Mouse (Mus musculus): Measurements from ENCODE around the gene Klhdc7a. TPM values are rescaled to one million over a fixed set of nuclear protein-coding genes. Genes with fewer than 3 reads are reported as not detected.

The Klhdc7a gene
- polyA plus RNA-seq, 1 experiment from 2014 or later: 0.47 TPM

DNA sequence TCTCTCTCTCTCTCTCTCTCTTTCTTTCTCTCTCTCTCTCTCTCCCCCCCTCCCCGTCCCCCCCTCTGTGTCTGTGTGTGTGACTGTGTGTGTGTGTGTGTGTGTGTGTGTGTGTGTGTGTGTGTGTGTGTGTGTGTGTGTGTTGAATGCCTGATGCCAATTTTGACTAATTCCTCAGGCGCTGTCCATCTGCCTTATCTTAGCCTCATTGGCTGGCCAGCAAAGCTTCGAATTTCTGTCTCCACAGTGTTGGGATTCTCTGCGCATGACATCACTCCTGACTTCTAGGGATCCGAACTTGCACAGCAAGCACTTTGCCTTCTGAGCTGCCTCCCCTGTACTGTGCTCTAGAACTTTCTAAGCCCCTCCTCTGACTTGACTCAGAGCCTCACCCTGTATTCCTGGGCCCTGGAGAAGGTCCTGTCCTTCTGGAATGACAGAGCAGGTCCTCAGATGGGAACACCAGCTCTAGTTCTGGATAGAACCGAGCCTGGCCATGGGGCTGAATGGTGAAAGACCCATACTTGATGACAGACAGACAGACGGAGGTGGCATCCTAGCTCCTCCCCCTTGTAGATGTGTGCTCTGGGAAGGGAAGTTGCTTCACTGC, 16.8 kb downstream of the Klhdc7a start:
- Histone ChIP-seq H3K4me1 (replicated peaks) (peaks cover 25% of the 10 kb centered on the region), H3K4me3 (peak overlapping the region; percentile 45; the same call in 1 of the 2 replicates), H3K9me3 (no peaks in the 10 kb centered on the region), H3K36me3 (no peaks in the 10 kb centered on the region), H3K27ac (no peak overlapping the region; the same call in 1 of the 2 replicates), H3K27me3 (ENCODE audit: insufficient read depth, poor library complexity, severe bottlenecking) (peaks cover 7% of the 10 kb centered on the region)
- DNase-seq (ENCODE audit: low spot score): no peak
- WGBS: 68% methylated on average over 6 of the region's 7 CpGs

DNA sequence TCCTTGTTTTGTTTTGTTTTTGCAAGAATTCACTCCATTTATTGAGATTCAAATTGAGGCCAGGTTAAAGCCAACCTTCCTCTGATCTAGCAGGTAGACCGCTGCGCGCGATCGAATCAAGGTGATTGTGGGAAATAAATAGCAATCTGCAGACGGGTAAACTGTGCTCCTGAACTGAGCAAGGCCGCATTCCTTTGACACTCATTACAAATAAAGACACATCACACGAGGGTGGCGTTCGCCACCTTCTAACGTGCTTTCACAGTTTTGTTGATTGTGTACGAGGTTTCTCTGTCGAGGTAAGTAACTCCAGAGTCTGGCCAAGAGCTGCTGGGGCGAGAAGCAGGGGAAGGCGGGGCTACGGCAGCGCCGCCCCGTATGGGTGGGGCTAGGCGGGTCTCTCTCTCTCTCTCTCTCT, 17.4 kb downstream of the Klhdc7a start:
- peak; percentile 46 for DNase-seq (ENCODE audit: low spot score)
- peak overlapping the region; percentile 45 for H3K4me3 ChIP-seq
- H3K36me3 ChIP-seq: no peaks in the 10 kb centered on the region
- no peaks in the 10 kb centered on the region for H3K9me3 ChIP-seq
- peak overlapping the region; percentile 20; the same call in 1 of the 2 replicates for H3K27ac ChIP-seq
- peaks cover 25% of the 10 kb centered on the region for H3K4me1 ChIP-seq (replicated peaks)
- 2% methylated on average over 20 of the region's 20 CpGs for WGBS
- peaks cover 7% of the 10 kb centered on the region for H3K27me3 ChIP-seq (ENCODE audit: insufficient read depth, poor library complexity, severe bottlenecking)

DNA sequence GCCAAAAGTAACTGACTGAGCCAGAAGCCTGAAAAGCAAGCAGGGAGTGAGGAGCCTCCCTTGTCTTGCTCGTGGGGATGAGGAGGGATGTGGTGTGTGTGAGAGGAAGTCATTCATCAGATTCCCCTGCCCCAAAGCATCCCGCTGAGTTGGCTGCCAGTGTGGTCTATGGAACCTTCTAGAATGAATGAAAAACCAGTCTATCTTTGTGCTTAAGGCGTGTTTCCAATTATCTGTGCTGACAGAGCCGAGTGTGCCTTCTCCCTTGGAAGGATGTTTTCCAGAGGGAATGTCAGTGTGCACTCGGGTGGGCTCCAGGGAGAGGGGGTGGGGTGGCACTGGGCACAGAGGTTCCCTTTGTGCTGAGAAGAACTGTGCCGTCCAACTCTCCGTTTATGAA, 19.2 kb downstream of the Klhdc7a start:
- H3K4me1 ChIP-seq (replicated peaks): peaks cover 25% of the 10 kb centered on the region
- WGBS: 15% methylated on average over 7 of the region's 7 CpGs
- no peaks in the 10 kb centered on the region for H3K9me3 ChIP-seq
- no peaks in the 10 kb centered on the region for H3K36me3 ChIP-seq
- H3K27me3 ChIP-seq (ENCODE audit: insufficient read depth, poor library complexity, severe bottlenecking): peaks cover 7% of the 10 kb centered on the region
- no peak overlapping the region for H3K27ac ChIP-seq
- H3K4me3 ChIP-seq: no peak overlapping the region
- peak; percentile 20 for DNase-seq (ENCODE audit: low spot score)

DNA sequence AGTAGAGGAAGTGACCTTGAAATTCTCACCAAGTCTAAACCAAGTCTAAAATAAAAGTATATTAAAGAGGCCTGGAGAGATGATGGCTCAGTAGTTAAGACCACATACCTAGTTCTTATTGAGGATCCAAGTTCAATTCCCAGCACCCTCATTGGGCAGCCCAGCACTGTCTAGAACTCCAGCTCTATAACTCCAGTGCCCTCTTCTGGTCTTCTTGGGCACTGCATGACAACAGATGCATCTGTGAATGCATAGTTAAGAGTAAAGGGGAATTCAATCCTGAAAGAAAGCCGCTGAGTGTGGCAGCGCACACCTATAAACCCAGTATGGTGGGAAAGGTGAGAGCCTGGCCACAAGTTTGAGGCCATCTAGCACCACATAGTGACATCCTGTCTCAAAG, 20.5 kb downstream of the Klhdc7a start:
- peaks cover 25% of the 10 kb centered on the region for H3K4me1 ChIP-seq (replicated peaks)
- H3K36me3 ChIP-seq: no peaks in the 10 kb centered on the region
- 88% methylated on average over 2 of the region's 2 CpGs for WGBS
- H3K27me3 ChIP-seq (ENCODE audit: insufficient read depth, poor library complexity, severe bottlenecking): peaks cover 7% of the 10 kb centered on the region
- H3K9me3 ChIP-seq: no peaks in the 10 kb centered on the region
- no peak overlapping the region for H3K27ac ChIP-seq
- DNase-seq (ENCODE audit: low spot score): no peak
- no peak overlapping the region for H3K4me3 ChIP-seq

DNA sequence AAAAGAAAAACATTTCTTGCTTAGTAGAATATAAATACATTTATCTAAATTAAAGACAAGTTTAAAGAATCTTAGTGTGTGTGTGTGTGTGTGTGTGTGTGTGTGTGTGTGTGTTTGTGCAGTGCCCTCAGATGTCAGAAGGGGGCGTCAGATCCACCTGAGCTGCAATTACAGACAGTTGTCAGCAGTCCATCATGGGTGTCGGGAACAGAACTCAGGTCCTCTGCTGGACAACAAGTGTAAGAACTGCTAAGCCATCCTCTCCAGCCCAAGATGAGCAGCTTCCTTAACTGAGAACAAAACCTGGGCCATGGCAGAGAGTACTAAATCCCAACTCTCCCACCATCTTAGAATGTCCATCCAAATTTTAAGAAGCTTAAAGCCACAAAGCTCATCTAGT, 26.0 kb downstream of the Klhdc7a start:
- H3K36me3 ChIP-seq: no peaks in the 10 kb centered on the region
- WGBS: 88% methylated on average over 2 of the region's 2 CpGs
- no peak for DNase-seq (ENCODE audit: low spot score)
- H3K9me3 ChIP-seq: no peaks in the 10 kb centered on the region
- H3K4me1 ChIP-seq (replicated peaks): 0 out of 2 replicates have a peak, but pooled peaks cover 2% of the 10 kb centered on the region
- no peak overlapping the region for H3K27ac ChIP-seq
- no peaks in the 10 kb centered on the region for H3K27me3 ChIP-seq (ENCODE audit: insufficient read depth, poor library complexity, severe bottlenecking)
- H3K4me3 ChIP-seq: no peak overlapping the region

DNA sequence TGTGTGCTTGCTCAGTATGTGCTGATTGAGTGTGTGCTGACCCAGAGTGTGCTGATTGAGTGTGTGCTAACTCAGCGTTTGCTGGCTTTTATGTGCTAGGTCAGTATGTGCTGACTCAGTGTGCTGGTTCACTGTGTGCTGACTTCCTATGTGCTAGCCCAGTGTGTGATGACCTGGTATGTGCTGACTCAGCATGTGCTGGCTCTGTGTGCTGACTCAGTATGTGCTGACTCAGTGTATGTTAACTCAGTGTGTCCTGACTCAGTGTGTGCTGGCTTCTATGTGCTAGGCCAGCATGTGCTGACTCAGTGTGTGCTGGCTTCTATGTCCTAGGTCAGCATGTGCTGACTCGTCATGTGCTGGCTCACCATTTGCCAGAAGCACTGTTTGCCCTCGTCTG, 32.3 kb downstream of the Klhdc7a start:
- no peak overlapping the region for H3K27ac ChIP-seq
- no peak for DNase-seq (ENCODE audit: low spot score)
- H3K9me3 ChIP-seq: no peaks in the 10 kb centered on the region
- H3K4me3 ChIP-seq: no peak overlapping the region
- H3K4me1 ChIP-seq (replicated peaks): peaks cover 19% of the 10 kb centered on the region
- no peaks in the 10 kb centered on the region for H3K36me3 ChIP-seq
- no peaks in the 10 kb centered on the region for H3K27me3 ChIP-seq (ENCODE audit: insufficient read depth, poor library complexity, severe bottlenecking)
- 81% methylated on average over 3 of the region's 3 CpGs for WGBS

DNA sequence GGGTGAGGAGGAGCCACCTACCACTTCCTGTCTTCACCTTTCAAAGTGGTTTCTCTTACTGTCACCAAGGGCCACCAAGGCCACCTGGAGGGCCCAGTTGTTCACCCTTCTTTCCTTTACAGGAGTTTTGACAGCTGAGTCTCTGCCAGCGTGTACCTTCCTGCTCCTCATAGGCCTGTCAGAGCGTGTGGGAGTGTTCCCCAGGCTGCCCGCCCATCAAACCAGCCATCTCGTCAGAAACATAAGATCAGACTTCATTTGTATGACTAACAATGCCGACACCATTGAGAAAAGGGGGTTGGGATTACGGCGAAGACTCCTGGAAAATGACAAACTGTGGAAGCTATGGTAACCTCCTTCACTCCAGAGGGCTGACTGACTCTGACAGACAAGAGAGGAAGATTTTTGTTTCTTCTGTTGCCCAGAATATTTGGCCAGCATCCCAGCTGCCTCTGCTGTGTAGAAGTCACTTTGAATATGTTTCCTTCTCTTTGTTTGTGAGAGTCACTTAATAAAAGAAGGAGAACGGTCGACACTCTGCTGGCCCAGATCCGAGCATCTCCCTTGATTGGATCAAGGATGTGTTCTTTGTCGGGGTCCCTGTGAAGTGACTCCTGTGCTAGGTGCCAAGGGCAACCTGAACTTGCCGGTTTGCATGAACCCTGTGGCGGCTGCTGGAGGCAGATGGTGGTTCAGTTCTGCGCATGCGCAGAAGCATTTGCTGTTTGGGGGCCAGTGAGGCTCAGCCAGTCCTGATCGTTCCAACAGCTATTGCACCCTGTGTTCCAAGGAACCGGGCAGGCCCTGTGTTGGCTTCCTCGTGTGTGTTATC, 34.6 kb downstream of the Klhdc7a start:
- peaks cover 16% of the 10 kb centered on the region for H3K27me3 ChIP-seq (ENCODE audit: insufficient read depth, poor library complexity, severe bottlenecking)
- no peak for DNase-seq (ENCODE audit: low spot score)
- 0 out of 2 replicates have a peak overlapping the region, but pooled peaks have one; percentile 29 for H3K27ac ChIP-seq
- peaks cover 23% of the 10 kb centered on the region for H3K4me1 ChIP-seq (replicated peaks)
- 81% methylated on average over 18 of the region's 18 CpGs for WGBS
- H3K9me3 ChIP-seq: no peaks in the 10 kb centered on the region
- H3K36me3 ChIP-seq: no peaks in the 10 kb centered on the region
- H3K4me3 ChIP-seq: no peak overlapping the region

DNA sequence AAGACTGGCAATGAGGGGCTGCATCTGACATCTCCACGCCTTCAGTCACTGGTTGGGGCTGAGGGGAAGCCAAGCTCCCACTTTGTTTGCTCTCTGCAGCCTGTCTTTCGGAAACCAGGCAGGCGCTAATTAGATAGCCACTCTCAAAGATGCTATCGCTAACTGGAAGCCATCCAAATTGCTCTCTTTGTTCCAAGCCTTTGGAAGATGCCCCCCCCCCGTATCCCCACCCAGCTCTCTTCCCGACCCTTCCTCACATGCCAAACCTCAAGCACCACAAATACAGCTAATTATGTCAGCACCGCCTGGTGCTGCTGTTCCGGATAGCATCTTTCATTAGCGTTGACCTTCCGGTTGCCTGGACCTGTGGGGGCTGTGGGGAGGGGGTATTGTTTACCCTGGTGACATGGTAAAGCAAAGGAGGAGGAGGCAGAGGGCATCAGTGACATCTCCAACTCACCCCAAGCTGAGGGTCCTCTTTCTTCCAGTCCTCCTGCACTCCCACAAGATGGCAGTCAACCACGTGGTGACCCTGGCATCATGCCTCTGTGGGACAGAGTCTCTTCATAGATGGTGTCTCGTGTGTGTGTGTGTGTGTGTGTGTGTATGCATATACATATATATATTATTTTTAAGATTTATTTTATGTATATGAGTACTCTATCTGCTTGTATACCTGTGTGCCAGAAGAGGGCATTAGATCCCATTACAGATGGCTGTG, 35.9 kb downstream of the Klhdc7a start:
- H3K4me1 ChIP-seq (replicated peaks): peaks cover 27% of the 10 kb centered on the region
- DNase-seq (ENCODE audit: low spot score): no peak
- peaks cover 17% of the 10 kb centered on the region for H3K27me3 ChIP-seq (ENCODE audit: insufficient read depth, poor library complexity, severe bottlenecking)
- no peaks in the 10 kb centered on the region for H3K9me3 ChIP-seq
- H3K4me3 ChIP-seq: no peak overlapping the region
- H3K36me3 ChIP-seq: no peaks in the 10 kb centered on the region
- 0 out of 2 replicates have a peak overlapping the region, but pooled peaks have one; percentile 6 for H3K27ac ChIP-seq
- WGBS: 46% methylated on average over 12 of the region's 12 CpGs

DNA sequence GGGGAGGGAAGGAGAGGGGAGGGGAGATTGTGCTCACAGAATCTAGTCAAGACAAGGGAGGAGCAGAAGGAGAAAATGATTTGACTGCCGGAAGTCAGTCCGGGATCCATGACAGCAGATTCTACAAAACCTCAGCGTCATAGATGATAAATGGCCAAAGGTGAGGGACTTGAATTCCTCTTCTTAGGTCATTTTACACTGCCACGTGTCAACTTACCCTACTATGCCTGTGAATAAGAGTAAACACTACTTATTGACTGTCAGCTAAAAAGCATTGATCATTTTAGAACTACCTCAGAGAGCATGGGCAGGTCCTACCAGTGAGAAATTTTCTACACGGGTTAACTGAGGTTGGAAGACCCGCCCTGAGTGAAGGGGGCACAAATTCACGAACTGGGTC, 36.9 kb downstream of the Klhdc7a start:
- no peaks in the 10 kb centered on the region for H3K36me3 ChIP-seq
- no peak overlapping the region for H3K27ac ChIP-seq
- no peaks in the 10 kb centered on the region for H3K9me3 ChIP-seq
- H3K4me1 ChIP-seq (replicated peaks): peaks cover 38% of the 10 kb centered on the region
- DNase-seq (ENCODE audit: low spot score): no peak
- H3K27me3 ChIP-seq (ENCODE audit: insufficient read depth, poor library complexity, severe bottlenecking): peaks cover 27% of the 10 kb centered on the region
- WGBS: 54% methylated on average over 7 of the region's 7 CpGs
- H3K4me3 ChIP-seq: no peak overlapping the region

DNA sequence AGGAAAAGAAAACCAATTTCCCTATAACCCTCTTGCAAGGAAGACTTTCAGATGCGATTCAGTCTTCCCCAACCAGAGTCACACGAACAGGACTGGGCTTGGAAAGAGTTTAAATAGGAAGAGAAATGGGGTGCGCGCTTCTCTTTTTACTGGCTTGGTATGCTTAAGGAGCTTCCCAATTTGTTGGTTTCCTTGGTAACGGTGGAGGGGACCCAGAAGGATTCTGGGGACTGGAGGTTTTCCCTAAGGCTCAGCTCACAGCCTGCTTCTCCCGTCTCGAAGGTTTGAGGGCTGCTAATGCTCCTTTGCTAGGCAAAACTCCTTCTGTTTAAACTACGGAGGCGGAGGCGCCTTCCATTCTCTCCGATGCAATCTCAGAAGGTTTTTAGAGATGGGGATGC, 41.7 kb downstream of the Klhdc7a start:
- peaks cover 4% of the 10 kb centered on the region; the same call in 1 of the 2 replicates for H3K9me3 ChIP-seq
- peak; percentile 31 for DNase-seq (ENCODE audit: low spot score)
- peak overlapping the region; percentile 79 for H3K27ac ChIP-seq
- H3K27me3 ChIP-seq (ENCODE audit: insufficient read depth, poor library complexity, severe bottlenecking): peaks cover 37% of the 10 kb centered on the region
- H3K4me3 ChIP-seq: peak overlapping the region; percentile 46
- 5% methylated on average over 11 of the region's 11 CpGs for WGBS
- no peaks in the 10 kb centered on the region for H3K36me3 ChIP-seq
- peaks cover 36% of the 10 kb centered on the region for H3K4me1 ChIP-seq (replicated peaks)

DNA sequence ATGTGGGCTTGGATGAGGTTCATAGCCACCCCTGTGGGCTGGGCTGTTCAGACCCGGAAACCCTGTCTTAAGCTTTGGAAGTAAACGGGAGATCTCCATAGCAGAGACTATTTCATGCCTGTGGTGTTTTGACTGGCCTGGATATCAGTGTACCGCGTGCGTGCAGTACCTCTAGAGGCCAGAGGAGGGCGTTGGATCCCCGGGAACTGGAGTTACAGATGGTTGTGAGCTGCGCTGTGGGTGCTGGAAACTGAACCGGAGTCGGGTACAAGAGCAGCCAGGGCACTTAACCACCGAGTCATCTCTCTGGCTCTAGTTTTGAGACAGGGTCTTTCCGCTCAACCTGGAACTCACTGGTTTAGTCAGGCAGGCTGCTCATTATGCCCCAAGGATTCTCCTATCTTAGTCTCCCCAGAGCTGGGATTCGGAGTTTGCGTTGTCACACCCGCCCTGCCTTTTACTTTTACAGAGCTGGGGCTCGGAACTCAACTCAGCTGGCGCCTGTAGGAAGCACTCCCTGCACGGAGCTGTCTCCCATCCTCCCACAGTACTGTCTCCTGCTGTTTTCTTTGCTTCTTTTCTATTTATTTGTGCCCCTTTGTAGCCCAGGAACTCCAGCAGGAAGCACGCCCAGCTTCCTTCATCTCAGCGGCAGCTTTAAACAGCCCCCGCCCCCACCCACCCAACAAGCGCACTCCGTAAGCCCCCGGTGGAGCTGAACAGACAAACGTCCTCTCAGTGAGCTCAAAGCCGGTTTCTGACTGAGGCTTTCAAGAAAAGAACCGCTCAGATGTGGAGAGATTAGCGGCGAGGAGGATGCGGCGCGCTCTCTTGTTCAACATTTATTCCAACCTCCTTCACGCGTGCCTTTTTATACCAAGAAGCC, 42.3 kb downstream of the Klhdc7a start:
- H3K36me3 ChIP-seq: no peaks in the 10 kb centered on the region
- DNase-seq (ENCODE audit: low spot score): peak; percentile 43
- 12% methylated on average over 34 of the region's 34 CpGs for WGBS
- H3K9me3 ChIP-seq: peaks cover 4% of the 10 kb centered on the region; the same call in 1 of the 2 replicates
- H3K4me3 ChIP-seq: peak overlapping the region; percentile 46
- H3K27me3 ChIP-seq (ENCODE audit: insufficient read depth, poor library complexity, severe bottlenecking): peaks cover 37% of the 10 kb centered on the region
- peaks cover 33% of the 10 kb centered on the region for H3K4me1 ChIP-seq (replicated peaks)
- peak overlapping the region; percentile 79 for H3K27ac ChIP-seq

DNA sequence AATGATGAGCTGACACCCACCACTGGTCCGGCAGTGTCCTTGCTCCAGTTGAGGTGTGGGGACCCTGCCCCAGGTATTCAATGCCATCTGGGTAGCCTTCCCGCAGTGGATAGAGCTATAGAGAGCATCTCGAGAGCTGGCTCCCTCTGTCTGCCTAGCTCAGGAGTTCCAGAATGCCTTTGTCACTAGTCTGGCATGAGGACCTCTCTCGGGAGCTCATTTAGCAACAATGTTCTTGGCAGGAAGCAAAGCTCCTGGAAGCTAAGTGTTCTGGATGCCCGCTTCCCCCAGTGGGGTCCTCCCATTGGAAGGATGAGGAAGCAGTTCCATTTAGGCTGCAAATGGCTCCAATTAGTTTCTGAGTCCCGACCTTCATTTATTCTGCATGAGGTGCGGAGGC, 51.1 kb downstream of the Klhdc7a start:
- peaks cover 10% of the 10 kb centered on the region; the same call in 1 of the 2 replicates for H3K27me3 ChIP-seq (ENCODE audit: insufficient read depth, poor library complexity, severe bottlenecking)
- H3K4me1 ChIP-seq (replicated peaks): peaks cover 15% of the 10 kb centered on the region
- no peak overlapping the region for H3K4me3 ChIP-seq
- DNase-seq (ENCODE audit: low spot score): no peak
- 82% methylated on average over 7 of the region's 7 CpGs for WGBS
- no peak overlapping the region for H3K27ac ChIP-seq
- no peaks in the 10 kb centered on the region for H3K9me3 ChIP-seq
- H3K36me3 ChIP-seq: no peaks in the 10 kb centered on the region

Data from hindbrain, embryonic 10.5 days (tissue).